Mouse (Mus musculus) liver, embryonic 12.5 days (tissue): ENCODE measurements around the gene Rad51b. TPM values are rescaled to one million over a fixed set of nuclear protein-coding genes. Genes with fewer than 3 reads are reported as not detected.
A peak's percentile ranks its signal among the peaks of the same experiment; 100 is the strongest.

Experiments used
- ATAC-seq: fragments of 200-750 bp; cut with Nextera tagmentation; 2 replicates; pipeline ENCODE4 v1.8.0; 2017; ENCODE audit warnings: moderate number of reproducible peaks, mild to moderate bottlenecking, moderate library complexity
- H3K27ac ChIP-seq: fragments of 300-500 bp; sonication (generic); 2 replicates; pipeline ENCODE4 v1.5.1; 2016; ENCODE audit warnings: mild to moderate bottlenecking
- H3K27me3 ChIP-seq: fragments of 300-500 bp; sonication (generic); replicated peaks from 2 replicates; pipeline ENCODE4 v1.6.1; 2016; ENCODE audit warnings: mild to moderate bottlenecking, moderate library complexity
- H3K36me3 ChIP-seq: fragments of 300-500 bp; sonication (generic); 2 replicates; pipeline ENCODE4 v1.6.1; 2016; ENCODE audit warnings: mild to moderate bottlenecking, moderate library complexity
- H3K4me1 ChIP-seq: fragments of 300-500 bp; sonication (generic); 2 replicates; pipeline ENCODE4 v1.6.1; 2016
- H3K4me2 ChIP-seq: fragments of 300-500 bp; sonication (generic); 2 replicates; pipeline ENCODE4 v1.6.1; 2016; ENCODE audit warnings: mild to moderate bottlenecking, moderate library complexity
- H3K4me3 ChIP-seq: fragments of 300-500 bp; sonication (generic); 2 replicates; pipeline ENCODE4 v1.5.1; 2016; ENCODE audit warnings: mild to moderate bottlenecking, moderate library complexity
- H3K9ac ChIP-seq: fragments of 300-500 bp; sonication (generic); 2 replicates; pipeline ENCODE4 v1.6.1; 2016; ENCODE audit warnings: mild to moderate bottlenecking, moderate library complexity
- H3K9me3 ChIP-seq: fragments of 300-500 bp; sonication (generic); replicated peaks from 2 replicates; pipeline ENCODE4 v1.6.1; 2016; ENCODE audit warnings: mild to moderate bottlenecking, moderate library complexity
- WGBS: fragments of 180-500 bp; shearing (Covaris S2); methylation state at CpG from one replicate; pipeline ENCODE4 v1.1.7; 2016; ENCODE audit not compliant: insufficient replicate concordance; 5-methylcytosine and 5-hydroxymethylcytosine counted together
- polyA plus RNA-seq: library from polyadenylated mRNA; unstranded; fragments of >200 nt; fragmentation: Nextera tagmentation; extraction: Ambion mirVana; gene quantifications from 2 replicates; pipeline ENCODE4 v1.2.1, GENCODE M21; 2016

Rad51b gene
- polyA plus RNA-seq, result 5.3 and 7.5 TPM in 2 replicates

GRCm38 (mm10) chr12:79297121-79297576, at the start of gene Rad51b:
Gene Rad51b (plus strand): TSS chr12:79297282.
- ATAC-seq, result peak; percentile 82
- H3K9me3 ChIP-seq, result no peaks in the 10 kb centered on the region
- WGBS, result under 1% methylated on average over 21 of the region's 21 CpGs
- H3K9ac ChIP-seq, result peak within 1 kb of the TSS; percentile 80
- peak within 1 kb of the TSS; percentile 87 for H3K27ac ChIP-seq
- peak within 1 kb of the TSS; percentile 84 for H3K4me3 ChIP-seq
- peaks cover 15% of the 10 kb centered on the region; the same call in 1 of the 2 replicates for H3K36me3 ChIP-seq
- peaks cover 40% of the 10 kb centered on the region for H3K4me1 ChIP-seq
- H3K4me2 ChIP-seq, result peak within 1 kb of the TSS; percentile 91
- H3K27me3 ChIP-seq, result no peaks in the 10 kb centered on the region

DNA sequence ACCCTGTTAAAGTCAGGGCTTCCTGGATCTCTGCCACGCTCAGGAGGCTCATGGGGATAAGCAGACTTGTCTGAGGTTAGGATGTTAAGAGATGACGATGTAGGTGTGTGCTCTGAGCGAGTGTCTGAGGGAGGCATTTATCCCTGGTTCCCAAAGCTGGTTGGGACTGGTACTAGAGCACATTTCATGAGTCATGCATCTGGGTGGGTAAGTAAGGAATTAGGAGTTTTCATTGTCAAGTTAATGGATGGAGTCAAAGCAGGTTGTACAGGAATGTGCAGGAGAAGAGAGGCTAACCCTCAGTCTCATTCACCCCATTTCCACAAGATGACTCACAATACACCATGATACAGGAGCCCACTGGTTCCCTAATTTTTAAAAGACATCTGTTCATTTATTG, 49.0 kb upstream of the Rad51b start:
- no peak overlapping the region for H3K9ac ChIP-seq
- H3K36me3 ChIP-seq, result peaks cover 99% of the 10 kb centered on the region
- H3K27ac ChIP-seq, result no peak overlapping the region
- H3K27me3 ChIP-seq, result no peaks in the 10 kb centered on the region
- no peak for ATAC-seq
- no peaks in the 10 kb centered on the region for H3K4me1 ChIP-seq
- WGBS, result 71% methylated on average over 3 of the region's 3 CpGs
- no peak overlapping the region for H3K4me2 ChIP-seq
- H3K9me3 ChIP-seq, result no peaks in the 10 kb centered on the region
- H3K4me3 ChIP-seq, result no peak overlapping the region

DNA sequence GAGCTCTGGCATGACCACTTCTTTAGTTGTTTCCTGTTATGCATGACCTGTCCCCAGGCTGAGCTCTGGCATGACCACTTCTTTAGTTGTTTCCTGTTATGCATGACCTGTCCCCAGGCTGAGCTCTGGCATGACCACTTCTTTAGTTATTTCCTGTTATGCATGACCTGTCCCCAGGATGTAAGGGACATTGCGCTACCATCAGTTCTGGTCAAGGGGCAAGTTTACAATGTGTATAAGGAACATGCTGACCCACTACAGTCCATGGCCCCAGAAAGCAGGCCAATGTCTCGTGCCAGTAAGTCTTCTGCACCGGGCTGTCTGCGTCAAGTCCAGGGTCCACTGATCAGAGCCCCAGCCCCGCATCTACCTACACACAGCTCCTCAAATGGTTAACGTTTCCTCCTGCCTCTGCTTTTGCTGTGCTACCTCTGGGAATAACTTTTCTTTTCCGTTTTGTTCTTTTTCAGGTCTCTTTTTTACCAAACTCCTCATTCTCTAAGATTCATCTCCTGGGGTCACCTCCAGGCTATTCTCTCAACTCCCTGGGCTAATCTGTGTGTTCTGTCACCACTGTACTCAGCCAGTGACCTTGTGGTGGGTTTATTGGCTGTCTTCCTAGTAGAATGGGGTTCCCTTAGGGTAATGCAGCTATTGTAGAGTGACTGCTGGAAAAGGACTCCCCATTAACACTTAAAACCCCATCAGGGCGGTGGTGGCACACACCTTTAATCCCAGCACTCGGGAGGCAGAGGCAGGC, 43.6 kb upstream of the Rad51b start:
- ATAC-seq, result no peak
- Histone ChIP-seq H3K9ac (no peak overlapping the region), H3K27ac (no peak overlapping the region), H3K27me3 (no peaks in the 10 kb centered on the region), H3K4me2 (no peak overlapping the region), H3K36me3 (peaks cover 91% of the 10 kb centered on the region), H3K4me3 (no peak overlapping the region), H3K4me1 (no peaks in the 10 kb centered on the region), H3K9me3 (no peaks in the 10 kb centered on the region)
- 85% methylated on average over 9 of the region's 9 CpGs for WGBS

- Histone ChIP-seq H3K27me3 (no peaks in the 10 kb centered on the region), H3K36me3 (peaks cover 85% of the 10 kb centered on the region), H3K9ac (no peak overlapping the region), H3K27ac (no peak overlapping the region), H3K9me3 (no peaks in the 10 kb centered on the region), H3K4me3 (no peak overlapping the region), H3K4me1 (no peaks in the 10 kb centered on the region), H3K4me2 (no peak overlapping the region)
- no peak for ATAC-seq
- 89% methylated on average over 10 of the region's 10 CpGs for WGBS
Observed at GRCm38 (mm10) chr12:79254975-79255374, 42.1 kb upstream of the Rad51b start.

DNA sequence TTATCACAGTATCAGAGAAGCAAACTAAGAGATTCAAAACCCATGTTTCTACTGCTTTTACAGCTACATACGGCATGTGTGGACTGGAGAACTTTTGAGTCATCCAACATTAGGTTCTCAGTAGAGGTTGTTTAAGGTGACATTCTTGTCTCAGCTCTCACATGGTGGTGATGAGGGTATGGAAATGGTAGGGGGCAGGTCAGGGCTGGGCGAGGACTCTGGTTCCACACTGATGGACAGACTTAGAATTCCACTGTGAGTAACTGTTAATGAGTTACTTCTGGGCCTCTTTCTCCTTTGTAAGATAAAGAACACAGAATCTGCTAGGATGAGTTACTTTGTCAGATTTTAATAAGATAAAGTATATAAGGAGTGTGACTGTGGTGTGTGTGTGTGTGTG, 36.9 kb upstream of the Rad51b start:
- ATAC-seq, result no peak
- Histone ChIP-seq H3K4me2 (no peak overlapping the region), H3K4me1 (no peaks in the 10 kb centered on the region), H3K9ac (no peak overlapping the region), H3K27ac (no peak overlapping the region), H3K9me3 (no peaks in the 10 kb centered on the region), H3K27me3 (no peaks in the 10 kb centered on the region), H3K4me3 (no peak overlapping the region), H3K36me3 (peaks cover 81% of the 10 kb centered on the region)
- WGBS, result 84% methylated on average over 2 of the region's 2 CpGs

GRCm38 (mm10) chr12:79261035-79261434, 36.0 kb upstream of the Rad51b start:
- Histone ChIP-seq H3K9ac (no peak overlapping the region), H3K27me3 (no peaks in the 10 kb centered on the region), H3K4me3 (no peak overlapping the region), H3K36me3 (peaks cover 84% of the 10 kb centered on the region), H3K9me3 (no peaks in the 10 kb centered on the region), H3K4me2 (no peak overlapping the region), H3K4me1 (no peaks in the 10 kb centered on the region), H3K27ac (no peak overlapping the region)
- no peak for ATAC-seq
- 61% methylated on average over 5 of the region's 5 CpGs for WGBS

DNA sequence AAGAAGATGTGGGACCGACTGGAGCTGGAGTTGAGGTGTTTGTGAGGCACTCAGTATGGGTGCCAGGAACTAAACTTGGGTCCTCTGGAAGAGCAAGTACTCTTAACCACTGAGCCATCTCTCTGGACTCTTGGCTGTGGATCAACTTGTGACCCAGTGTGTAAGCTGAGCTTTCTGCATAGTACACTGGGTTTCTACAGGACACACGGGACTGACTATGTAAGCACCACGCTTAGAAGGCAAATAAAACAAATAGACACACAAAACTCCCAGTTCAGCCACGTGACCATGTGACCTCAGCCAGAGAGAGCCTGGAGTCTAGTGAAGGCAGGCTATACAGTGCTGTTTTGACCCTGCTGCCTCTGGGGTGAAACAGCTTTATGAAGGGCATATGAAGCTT, 24.5 kb upstream of the Rad51b start:
- no peak overlapping the region for H3K27ac ChIP-seq
- peaks cover 97% of the 10 kb centered on the region for H3K36me3 ChIP-seq
- no peak overlapping the region for H3K4me3 ChIP-seq
- H3K27me3 ChIP-seq, result no peaks in the 10 kb centered on the region
- H3K9me3 ChIP-seq, result no peaks in the 10 kb centered on the region
- ATAC-seq, result peak; percentile 35; the same call in 1 of the 2 replicates
- H3K4me1 ChIP-seq, result no peaks in the 10 kb centered on the region
- no peak overlapping the region for H3K9ac ChIP-seq
- H3K4me2 ChIP-seq, result no peak overlapping the region
- WGBS, result 79% methylated on average over 4 of the region's 4 CpGs

DNA sequence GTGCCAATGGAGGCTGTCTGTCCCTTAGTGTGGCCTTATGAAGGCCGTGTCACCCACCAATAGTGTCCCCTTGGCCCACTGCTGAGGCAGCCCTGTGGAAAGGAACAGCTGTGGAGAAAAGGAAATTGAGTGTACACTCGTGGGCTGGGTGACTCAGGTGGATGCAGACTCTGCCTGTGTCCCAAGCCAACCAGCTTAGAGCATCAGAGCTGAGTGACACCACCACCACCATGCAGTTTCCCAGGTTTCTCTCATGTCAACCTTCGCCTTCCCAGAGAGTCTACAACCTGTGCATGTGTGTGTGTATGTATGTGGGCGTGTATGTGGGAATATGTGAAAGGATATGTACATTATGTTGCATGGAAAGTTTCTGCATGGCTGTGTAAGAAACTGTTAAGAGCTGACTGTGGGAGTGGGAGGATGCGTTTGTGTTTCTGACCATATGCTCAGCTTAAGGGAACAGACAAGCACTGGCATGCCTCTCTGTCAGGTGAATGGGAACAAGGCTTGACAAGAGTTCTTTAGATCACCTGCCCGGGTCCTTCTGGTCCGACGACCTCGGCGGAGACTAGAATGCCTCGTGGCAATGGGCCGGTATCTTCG, 17.5 kb upstream of the Rad51b start:
- Histone ChIP-seq H3K9me3 (no peaks in the 10 kb centered on the region), H3K4me2 (no peak overlapping the region), H3K4me1 (no peaks in the 10 kb centered on the region), H3K9ac (no peak overlapping the region), H3K27ac (no peak overlapping the region), H3K36me3 (peaks cover 97% of the 10 kb centered on the region), H3K4me3 (no peak overlapping the region), H3K27me3 (no peaks in the 10 kb centered on the region)
- no peak for ATAC-seq
- 87% methylated on average over 13 of the region's 13 CpGs for WGBS

DNA sequence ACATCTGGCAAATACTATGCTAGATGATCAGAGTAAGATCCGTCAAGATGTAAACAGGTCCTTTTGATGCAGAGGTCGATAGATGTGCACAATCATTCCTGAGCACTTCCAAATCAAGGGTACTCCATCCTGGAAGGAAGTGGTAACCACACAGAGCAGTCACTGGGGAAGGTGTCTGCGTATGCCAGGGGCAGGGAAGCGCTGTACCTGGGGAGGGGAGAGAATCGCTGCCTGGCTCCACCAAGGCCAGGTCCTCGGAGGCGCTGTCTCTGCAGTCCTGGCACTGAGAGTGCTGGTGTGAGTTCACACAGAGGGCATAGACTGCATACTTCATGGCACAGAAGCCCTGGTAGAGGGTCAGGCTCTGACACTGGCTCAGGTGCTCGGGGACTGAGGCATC, 14.5 kb upstream of the Rad51b start:
- Histone ChIP-seq H3K36me3 (peaks cover 98% of the 10 kb centered on the region), H3K27ac (no peak overlapping the region), H3K4me2 (no peak overlapping the region), H3K9ac (no peak overlapping the region), H3K4me1 (no peaks in the 10 kb centered on the region), H3K27me3 (no peaks in the 10 kb centered on the region), H3K9me3 (no peaks in the 10 kb centered on the region), H3K4me3 (no peak overlapping the region)
- WGBS, result 80% methylated on average over 8 of the region's 8 CpGs
- ATAC-seq, result no peak

- Histone ChIP-seq H3K27me3 (no peaks in the 10 kb centered on the region), H3K4me2 (no peak overlapping the region), H3K4me3 (no peak overlapping the region), H3K9me3 (no peaks in the 10 kb centered on the region), H3K36me3 (peaks cover 37% of the 10 kb centered on the region), H3K4me1 (peaks cover 33% of the 10 kb centered on the region), H3K27ac (no peak overlapping the region), H3K9ac (no peak overlapping the region)
- 78% methylated on average over 6 of the region's 6 CpGs for WGBS
- no peak for ATAC-seq
Observed at GRCm38 (mm10) chr12:79292874-79293273, 4.2 kb upstream of the Rad51b start.

GRCm38 (mm10) chr12:79296126-79296816, 811 bp upstream of the Rad51b start, which contains the start of gene Zfyve26:
Gene Zfyve26 (minus strand): TSS chr12:79296304.
- Histone ChIP-seq H3K9me3 (no peaks in the 10 kb centered on the region), H3K4me1 (peaks cover 40% of the 10 kb centered on the region), H3K27me3 (no peaks in the 10 kb centered on the region), H3K4me2 (peak within 1 kb of the TSS; percentile 91), H3K27ac (peak within 1 kb of the TSS; percentile 87), H3K4me3 (peak within 1 kb of the TSS; percentile 84), H3K9ac (peak within 1 kb of the TSS; percentile 80), H3K36me3 (peaks cover 16% of the 10 kb centered on the region)
- peak; percentile 91 for ATAC-seq
- under 1% methylated on average over 29 of the region's 29 CpGs for WGBS
